Mouse (Mus musculus) stomach, embryonic 14.5 days (tissue): ENCODE measurements around the gene Galc. TPM values are rescaled to one million over a fixed set of nuclear protein-coding genes. Genes with fewer than 3 reads are reported as not detected.

ENCODE experiments used
- ATAC-seq: fragments of 200-750 bp; cut with Nextera tagmentation; 2 replicates; pipeline ENCODE4 v1.8.0; 2017; ENCODE audit warnings: low read depth, moderate TSS enrichment; ENCODE audit not compliant: insufficient number of reproducible peaks, insufficient read depth, low FRiP score
- H3K27ac ChIP-seq: fragments of 300-500 bp; sonication (generic); 2 replicates; pipeline ENCODE4 v1.5.1; 2014; ENCODE audit warnings: mild to moderate bottlenecking, low read length, moderate library complexity, mixed read lengths
- H3K27me3 ChIP-seq: fragments of 300-500 bp; sonication (generic); 2 replicates; pipeline ENCODE4 v1.6.1; 2014; ENCODE audit warnings: low read length, control low read depth, mixed read lengths; ENCODE audit not compliant: control insufficient read depth, insufficient read depth
- H3K36me3 ChIP-seq: fragments of 300-500 bp; sonication (generic); 2 replicates; pipeline ENCODE4 v1.6.1; 2014; ENCODE audit warnings: mild to moderate bottlenecking, control low read depth, low read length, moderate library complexity, mixed read lengths; ENCODE audit not compliant: control insufficient read depth, insufficient read depth
- H3K4me1 ChIP-seq: fragments of 300-500 bp; sonication (generic); 2 replicates; pipeline ENCODE4 v1.6.1; 2014; ENCODE audit warnings: low read length, control low read depth, mixed read lengths; ENCODE audit not compliant: control insufficient read depth, insufficient read depth
- H3K4me2 ChIP-seq: fragments of 300-500 bp; sonication (generic); replicated peaks from 2 replicates; pipeline ENCODE4 v1.6.1; 2014; ENCODE audit warnings: low read depth, low read length, control low read depth
- H3K4me3 ChIP-seq: fragments of 300-500 bp; sonication (generic); 2 replicates; pipeline ENCODE4 v1.5.1; 2014; ENCODE audit warnings: low read depth, low read length, control low read depth
- H3K9ac ChIP-seq: fragments of 300-500 bp; sonication (generic); replicated peaks from 2 replicates; pipeline ENCODE4 v1.6.1; 2014; ENCODE audit warnings: low read depth, mild to moderate bottlenecking, control low read depth, low read length, moderate library complexity, mixed read lengths
- H3K9me3 ChIP-seq: fragments of 300-500 bp; sonication (generic); 2 replicates; pipeline ENCODE4 v1.6.1; 2016; ENCODE audit warnings: low read depth, low read length, control low read depth; ENCODE audit not compliant: control insufficient read depth
- WGBS: fragments of 180-500 bp; shearing (Covaris S2); extraction: QIAGEN DNeasy Blood & Tissue Kit; methylation state at CpG from one replicate; pipeline ENCODE4 v1.1.7; 2014; 5-methylcytosine and 5-hydroxymethylcytosine counted together
- polyA plus RNA-seq: library from polyadenylated mRNA; unstranded; fragments of >200 nt; fragmentation: Nextera tagmentation; extraction: Ambion mirVana; gene quantifications from 2 replicates; pipeline ENCODE4 v1.2.1, GENCODE M21; 2014

The Galc gene
- polyA plus RNA-seq, result 9.2 and 9.3 TPM in 2 replicates

GRCm38 (mm10) chr12:98258845-98259517 is at the start of gene Galc:
Gene Galc, minus strand, starts transcription at chr12:98259459.
- no peaks in the 10 kb centered on the region for H3K4me1 ChIP-seq
- H3K9ac ChIP-seq, result peak within 1 kb of the TSS; percentile 82
- ATAC-seq, result peak; percentile 92
- H3K4me2 ChIP-seq, result peak within 1 kb of the TSS; percentile 57
- peak within 1 kb of the TSS; percentile 84 for H3K27ac ChIP-seq
- no peaks in the 10 kb centered on the region for H3K9me3 ChIP-seq
- no peaks in the 10 kb centered on the region for H3K27me3 ChIP-seq
- no peaks in the 10 kb centered on the region for H3K36me3 ChIP-seq
- under 1% methylated on average over 76 of the region's 76 CpGs for WGBS
- peak within 1 kb of the TSS; percentile 71 for H3K4me3 ChIP-seq

DNA sequence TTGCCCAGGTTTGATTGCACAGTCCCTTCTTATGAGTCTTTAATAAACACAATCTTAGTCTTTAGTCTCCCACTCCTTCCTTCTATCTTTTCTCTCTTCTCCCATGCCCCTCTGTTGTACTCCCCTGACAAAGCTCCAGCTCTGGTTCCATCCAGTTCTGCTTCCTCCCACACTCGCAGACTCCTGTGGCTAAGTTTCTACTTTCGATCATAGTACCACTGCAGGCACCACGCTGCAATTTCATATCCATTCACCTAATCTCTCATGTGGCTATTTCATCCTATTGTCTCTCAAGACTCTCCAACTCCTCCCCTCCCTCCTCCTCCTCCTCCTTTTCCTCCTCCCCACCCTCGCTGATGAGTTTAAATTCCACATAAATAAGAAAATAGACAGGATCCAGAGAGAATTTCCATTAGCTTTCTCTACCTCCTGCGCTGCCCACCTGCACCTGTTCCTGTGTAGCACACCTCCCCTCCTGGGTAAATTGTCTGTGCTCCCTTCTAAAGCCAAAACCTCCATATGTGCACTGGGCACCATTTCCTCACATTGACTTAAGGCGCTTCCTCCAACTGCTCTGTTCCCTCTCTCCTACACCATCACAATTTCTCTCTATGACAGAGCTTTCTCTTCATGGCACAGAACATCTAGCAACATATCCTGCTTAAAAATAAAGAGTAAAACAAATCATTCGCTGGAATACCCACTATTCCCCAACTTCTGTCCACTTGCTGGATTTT is 48.1 kb upstream of the Galc start:
- no peaks in the 10 kb centered on the region for H3K9me3 ChIP-seq
- 89% methylated on average over 7 of the region's 7 CpGs for WGBS

GRCm38 (mm10) chr12:98303013-98303412 is 43.8 kb upstream of the Galc start:
- Histone ChIP-seq H3K4me3 (no peak overlapping the region), H3K27ac (no peak overlapping the region), H3K9me3 (no peaks in the 10 kb centered on the region), H3K27me3 (no peaks in the 10 kb centered on the region), H3K4me1 (no peaks in the 10 kb centered on the region), H3K36me3 (no peaks in the 10 kb centered on the region), H3K9ac (no peak overlapping the region), H3K4me2 (no peak overlapping the region)
- ATAC-seq, result no peak
- 91% methylated on average over 1 of the region's 1 CpGs for WGBS

More for the DNA sequence above, 48.1 kb upstream of the Galc start:
- H3K36me3 ChIP-seq, result no peaks in the 10 kb centered on the region
- ATAC-seq, result no peak
- no peak overlapping the region for H3K4me3 ChIP-seq
- no peaks in the 10 kb centered on the region for H3K27me3 ChIP-seq
- H3K27ac ChIP-seq, result no peak overlapping the region
- H3K4me1 ChIP-seq, result no peaks in the 10 kb centered on the region
- H3K9ac ChIP-seq, result no peak overlapping the region
- H3K4me2 ChIP-seq, result no peak overlapping the region

DNA sequence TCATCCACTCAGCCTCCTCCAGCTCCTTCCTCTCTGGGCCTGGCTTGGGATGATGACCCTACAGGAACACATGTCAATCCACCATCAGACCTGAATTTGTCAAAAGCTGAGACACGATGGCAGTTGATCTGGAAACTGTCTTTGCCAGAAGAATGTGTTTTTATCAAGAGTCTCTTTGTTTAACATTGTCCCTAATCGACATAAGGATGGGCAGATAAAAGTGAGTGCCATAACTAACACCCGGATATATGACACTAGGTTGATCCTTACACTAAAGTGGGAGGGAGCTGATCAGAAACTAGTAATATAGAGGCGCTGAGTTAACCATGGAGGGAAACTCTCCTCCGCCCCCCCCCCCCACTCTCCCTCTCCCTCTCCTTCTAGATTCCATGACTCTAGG is 42.7 kb upstream of the Galc start:
- no peak overlapping the region for H3K27ac ChIP-seq
- H3K36me3 ChIP-seq, result no peaks in the 10 kb centered on the region
- no peak overlapping the region for H3K4me2 ChIP-seq
- H3K9me3 ChIP-seq, result no peaks in the 10 kb centered on the region
- ATAC-seq, result no peak
- no peaks in the 10 kb centered on the region for H3K27me3 ChIP-seq
- WGBS, result 75% methylated on average over 5 of the region's 5 CpGs
- no peaks in the 10 kb centered on the region for H3K4me1 ChIP-seq
- no peak overlapping the region for H3K4me3 ChIP-seq
- H3K9ac ChIP-seq, result no peak overlapping the region

- Histone ChIP-seq H3K27ac (no peak overlapping the region), H3K4me1 (no peaks in the 10 kb centered on the region), H3K27me3 (no peaks in the 10 kb centered on the region), H3K9ac (no peak overlapping the region), H3K9me3 (no peaks in the 10 kb centered on the region), H3K4me3 (no peak overlapping the region), H3K36me3 (no peaks in the 10 kb centered on the region), H3K4me2 (no peak overlapping the region)
- 66% methylated on average over 2 of the region's 2 CpGs for WGBS
- ATAC-seq, result no peak
Measured at GRCm38 (mm10) chr12:98294241-98294640, 35.0 kb upstream of the Galc start.

DNA sequence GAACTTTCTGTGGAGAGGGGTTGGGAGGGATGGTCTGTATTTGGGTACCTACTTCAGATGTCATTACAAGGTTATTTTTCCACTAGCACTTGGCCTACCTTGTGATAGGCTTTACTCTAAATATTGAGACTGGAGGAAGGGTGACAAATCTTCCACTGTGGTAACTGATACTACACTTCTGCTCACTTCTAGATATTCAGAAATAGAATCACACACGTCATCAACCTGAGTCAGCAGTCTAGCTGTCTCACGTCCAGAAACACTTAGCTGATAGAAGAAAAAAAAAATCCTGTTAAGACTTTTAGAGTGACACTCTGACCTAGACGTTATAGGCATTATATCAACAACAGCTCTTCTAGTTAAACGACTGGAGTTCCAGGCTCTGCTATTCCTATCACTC is 33.0 kb upstream of the Galc start:
- Histone ChIP-seq H3K4me2 (no peak overlapping the region), H3K27ac (no peak overlapping the region), H3K4me3 (no peak overlapping the region), H3K36me3 (no peaks in the 10 kb centered on the region), H3K9me3 (no peaks in the 10 kb centered on the region), H3K9ac (no peak overlapping the region), H3K27me3 (no peaks in the 10 kb centered on the region), H3K4me1 (no peaks in the 10 kb centered on the region)
- WGBS, result 42% methylated on average over 4 of the region's 4 CpGs
- no peak for ATAC-seq

DNA sequence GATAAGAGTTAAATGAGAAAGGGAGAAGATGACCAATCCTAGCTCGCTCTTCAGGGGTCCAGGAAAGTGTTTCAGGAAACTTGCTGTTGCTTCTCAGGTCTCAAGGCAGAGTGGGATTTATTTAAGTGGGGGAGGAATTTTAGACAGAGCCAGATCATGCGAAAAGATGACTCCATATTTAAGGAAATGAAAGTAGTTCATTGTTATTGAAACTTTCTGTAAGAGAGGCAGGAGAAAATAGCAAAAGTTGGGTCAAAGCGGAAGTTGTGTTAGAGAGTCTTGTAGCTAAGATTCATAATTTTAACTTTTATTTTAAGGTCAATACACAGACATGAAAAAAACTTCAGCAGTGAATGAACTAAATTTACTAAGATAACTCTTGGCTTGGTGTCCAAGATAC is 31.2 kb upstream of the Galc start:
- no peak overlapping the region for H3K4me3 ChIP-seq

GRCm38 (mm10) chr12:98284477-98284876 is 25.2 kb upstream of the Galc start:
- Histone ChIP-seq H3K27ac (no peak overlapping the region), H3K9ac (no peak overlapping the region), H3K4me3 (no peak overlapping the region), H3K4me2 (no peak overlapping the region), H3K36me3 (no peaks in the 10 kb centered on the region), H3K27me3 (no peaks in the 10 kb centered on the region), H3K4me1 (no peaks in the 10 kb centered on the region), H3K9me3 (no peaks in the 10 kb centered on the region)
- no peak for ATAC-seq
- WGBS, result 83% methylated on average over 3 of the region's 3 CpGs

More for the DNA sequence above, 31.2 kb upstream of the Galc start:
- no peak for ATAC-seq
- Histone ChIP-seq H3K9ac (no peak overlapping the region), H3K36me3 (no peaks in the 10 kb centered on the region), H3K9me3 (no peaks in the 10 kb centered on the region), H3K27me3 (no peaks in the 10 kb centered on the region), H3K4me2 (no peak overlapping the region), H3K27ac (no peak overlapping the region), H3K4me1 (no peaks in the 10 kb centered on the region)
- 64% methylated on average over 3 of the region's 3 CpGs for WGBS
